Mouse (Mus musculus) liver, embryonic 14.5 days (tissue): Measurements from ENCODE around the gene Olfr1337. TPM values are rescaled to one million over a fixed set of nuclear protein-coding genes. Genes with fewer than 3 reads are reported as not detected.
"Not testable (repeated sequence)": the region's sequence is repeated elsewhere in the genome, so short reads cannot be mapped to it uniquely, and the experiment has no call there.

ENCODE experiments used
- ATAC-seq: fragments of 200-750 bp; cut with Nextera tagmentation; 2 replicates; pipeline ENCODE4 v1.8.0; 2017; ENCODE audit warnings: moderate number of reproducible peaks, mild to moderate bottlenecking, moderate library complexity; ENCODE audit not compliant: insufficient read depth
- DNase-seq, 3 experiments: peaks; one replicate each; pipeline ENCODE4 v3.0.0-alpha.2; 2012 to 2013; ENCODE audit warnings: low read depth in 3 of 3, low spot score in 3 of 3
- H3K27ac ChIP-seq: fragments of 300-500 bp; sonication (generic); 2 replicates; pipeline ENCODE4 v1.5.1; 2014; ENCODE audit warnings: moderate library complexity, mild to moderate bottlenecking, control low read depth, inconsistent platforms
- H3K27me3 ChIP-seq: fragments of 300-500 bp; sonication (generic); 2 replicates; pipeline ENCODE4 v1.6.1; 2014; ENCODE audit warnings: mild to moderate bottlenecking, low read length, moderate library complexity; ENCODE audit not compliant: control insufficient read depth, insufficient read depth
- H3K36me3 ChIP-seq: fragments of 300-500 bp; sonication (generic); replicated peaks from 2 replicates; pipeline ENCODE4 v1.6.1; 2014; ENCODE audit warnings: low read depth; ENCODE audit not compliant: control insufficient read depth, insufficient read depth
- H3K4me1 ChIP-seq, 2 experiments: fragments of 200-500 bp in 1 of 2; fragments of 300-500 bp in 1 of 2; sonication (generic) in 1 of 2; replicated peaks; 2 replicates each; pipeline ENCODE4 v1.6.1; 2012 to 2014; ENCODE audit warnings: antibody characterized with exemption in 1 of 2, inconsistent platforms in 1 of 2, low read length in 1 of 2; ENCODE audit not compliant: control insufficient read depth in 2 of 2, insufficient read depth in 2 of 2
- H3K4me2 ChIP-seq: fragments of 300-500 bp; sonication (generic); 2 replicates; pipeline ENCODE4 v1.6.1; 2014; ENCODE audit warnings: low read depth, mild to moderate bottlenecking, control low read depth, moderate library complexity
- H3K4me3 ChIP-seq, 2 experiments: fragments of 200-500 bp in 1 of 2; fragments of 300-500 bp in 1 of 2; sonication (generic) in 1 of 2; 2 replicates each; pipeline ENCODE4 v1.5.1; 2012 to 2014; ENCODE audit warnings: low read depth in 2 of 2, low read length in 2 of 2, mild to moderate bottlenecking in 2 of 2, control low read depth in 1 of 2, inconsistent platforms in 1 of 2, moderate library complexity in 1 of 2; ENCODE audit not compliant: insufficient read depth in 1 of 2
- H3K9ac ChIP-seq: fragments of 300-500 bp; sonication (generic); replicated peaks from 2 replicates; pipeline ENCODE4 v1.6.1; 2014; ENCODE audit warnings: mild to moderate bottlenecking, control low read depth, moderate library complexity
- H3K9me3 ChIP-seq: fragments of 300-500 bp; sonication (generic); 2 replicates; pipeline ENCODE4 v1.6.1; 2016; ENCODE audit warnings: low read length, mixed read lengths; ENCODE audit not compliant: control insufficient read depth
- CTCF ChIP-seq: IDR thresholded peaks from 2 replicates; pipeline ENCODE4 v1.5.1; 2016; ENCODE audit warnings: antibody characterized with exemption, low read depth, control low read depth
- EP300 ChIP-seq: IDR thresholded peaks from 2 replicates; pipeline ENCODE4 v1.6.1; 2016; ENCODE audit warnings: antibody characterized with exemption, low read depth
- WGBS: fragments of 180-500 bp; shearing (Covaris S2); extraction: QIAGEN DNeasy Blood & Tissue Kit; methylation state at CpG from one replicate; pipeline ENCODE4 v1.1.7; 2014; ENCODE audit not compliant: insufficient replicate concordance; 5-methylcytosine and 5-hydroxymethylcytosine counted together
- polyA plus RNA-seq, 2 experiments: library from polyadenylated mRNA; depleted of rRNA in 1 of 2; stranded (reverse) in 1 of 2; unstranded in 1 of 2; fragments of >200 nt; fragmentation: Nextera tagmentation in 1 of 2; extraction: Ambion mirVana in 1 of 2; gene quantifications; 2 replicates each; pipeline versions ENCODE4 v1.2.1 to v1.2.3; 2012 to 2014

Gene Olfr1337
- polyA plus RNA-seq (2012; rRNA removed) = not detected in 2 replicates
- polyA plus RNA-seq (2014; fragmentation: Nextera tagmentation; extraction: Ambion mirVana) = not detected in 2 replicates

DNA sequence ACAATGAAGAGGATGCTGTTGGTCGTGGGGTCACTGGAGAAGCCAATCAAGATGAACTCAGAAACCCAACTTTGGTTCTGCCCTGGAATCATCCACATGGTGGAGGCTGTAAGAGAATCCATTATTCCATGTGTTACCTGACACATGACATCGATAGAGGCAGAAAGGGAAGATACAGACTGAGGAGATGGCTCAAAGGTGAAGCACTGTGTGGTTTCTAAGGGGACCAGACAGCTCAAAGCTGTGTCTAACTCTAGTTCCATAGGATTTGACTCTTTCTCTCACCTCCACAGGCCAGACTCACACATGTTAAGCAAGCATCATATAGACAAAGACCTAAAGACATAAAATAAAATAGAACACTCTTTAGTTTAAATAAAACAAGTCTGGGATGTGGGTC, at the start of gene Olfr1337:
Gene Olfr1337, minus strand, starts transcription at position 101 of the 400 bp plus-strand sequence.
- Histone ChIP-seq H3K27me3 (no peaks in the 10 kb centered on the region), H3K4me1 (no peaks in the 10 kb centered on the region), H3K9me3 (no peaks in the 10 kb centered on the region), H3K27ac (no peak within 1 kb of the TSS), H3K9ac (no peak within 1 kb of the TSS), H3K36me3 (no peaks in the 10 kb centered on the region), H3K4me2 (no peak within 1 kb of the TSS), H3K4me3 (no peak within 1 kb of the TSS)
- ATAC-seq = no peak
- no peak for TF ChIP-seq EP300
- no peak for TF ChIP-seq CTCF
- 40% methylated on average over 2 of the region's 2 CpGs for WGBS
- DNase-seq = no peak

DNA sequence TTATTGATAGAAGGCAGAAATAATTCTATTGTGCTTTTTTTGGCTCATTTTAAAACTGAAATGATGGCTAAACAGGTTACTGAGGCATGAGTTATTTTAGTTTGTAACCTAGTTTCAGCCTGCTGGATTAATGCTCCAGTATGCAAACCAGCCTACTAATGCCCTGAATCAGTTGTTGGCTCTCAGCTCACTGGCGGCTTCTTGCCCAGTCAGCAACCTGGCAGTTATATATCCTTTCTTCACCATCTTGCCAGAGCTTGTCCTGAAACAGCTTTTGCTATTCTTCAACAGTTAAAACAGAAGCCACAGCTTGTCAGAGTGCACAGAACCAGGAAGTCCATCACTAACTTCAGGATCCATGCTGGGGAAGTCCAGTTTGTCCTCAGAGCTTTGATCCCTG, 36.5 kb upstream of the Olfr1337 start:
- DNase-seq = no peak
- H3K9me3 ChIP-seq = no peaks in the 10 kb centered on the region
- no peak overlapping the region for H3K9ac ChIP-seq
- H3K4me1 ChIP-seq = no peaks in the 10 kb centered on the region
- H3K4me2 ChIP-seq = no peak overlapping the region
- WGBS = 71% methylated on average over 1 of the region's 1 CpGs
- no peak for TF ChIP-seq EP300
- TF ChIP-seq CTCF = no peak
- no peaks in the 10 kb centered on the region for H3K36me3 ChIP-seq
- ATAC-seq = no peak
- no peaks in the 10 kb centered on the region for H3K27me3 ChIP-seq
- no peak overlapping the region for H3K4me3 ChIP-seq
- H3K27ac ChIP-seq = no peak overlapping the region

DNA sequence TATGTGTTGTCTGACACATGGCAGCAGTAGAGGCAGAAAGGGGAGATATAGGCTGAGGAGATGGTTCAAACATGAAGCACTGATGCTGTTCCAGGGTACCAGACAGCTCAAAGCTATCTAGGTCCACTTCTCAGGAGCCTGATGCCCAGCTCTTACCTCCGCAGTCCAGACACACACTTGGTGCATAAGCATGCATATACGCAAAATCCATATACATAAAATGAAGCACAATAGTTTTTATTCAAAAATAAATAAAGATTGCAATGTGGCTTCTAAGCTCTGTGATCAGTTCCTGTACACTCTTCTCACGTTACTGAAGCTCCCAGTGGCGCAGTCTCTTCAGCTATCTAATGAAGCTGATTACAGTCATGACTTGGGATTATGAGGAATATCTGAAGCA, 27.5 kb upstream of the Olfr1337 start, which contains the start of gene Olfr1335:
Gene Olfr1335, minus strand, starts transcription at position 101 of the 400 bp plus-strand sequence.
- no peaks in the 10 kb centered on the region for H3K36me3 ChIP-seq
- 66% methylated on average over 4 of the region's 4 CpGs for WGBS
- H3K4me3 ChIP-seq = no peak within 1 kb of the TSS
- no peaks in the 10 kb centered on the region for H3K4me1 ChIP-seq
- DNase-seq (no peak), ATAC-seq (no peak)
- no peak within 1 kb of the TSS for H3K9ac ChIP-seq
- no peak within 1 kb of the TSS for H3K27ac ChIP-seq
- H3K4me2 ChIP-seq = no peak within 1 kb of the TSS
- no peaks in the 10 kb centered on the region for H3K27me3 ChIP-seq
- TF ChIP-seq EP300 (no peak), CTCF (no peak)
- H3K9me3 ChIP-seq = no peaks in the 10 kb centered on the region

DNA sequence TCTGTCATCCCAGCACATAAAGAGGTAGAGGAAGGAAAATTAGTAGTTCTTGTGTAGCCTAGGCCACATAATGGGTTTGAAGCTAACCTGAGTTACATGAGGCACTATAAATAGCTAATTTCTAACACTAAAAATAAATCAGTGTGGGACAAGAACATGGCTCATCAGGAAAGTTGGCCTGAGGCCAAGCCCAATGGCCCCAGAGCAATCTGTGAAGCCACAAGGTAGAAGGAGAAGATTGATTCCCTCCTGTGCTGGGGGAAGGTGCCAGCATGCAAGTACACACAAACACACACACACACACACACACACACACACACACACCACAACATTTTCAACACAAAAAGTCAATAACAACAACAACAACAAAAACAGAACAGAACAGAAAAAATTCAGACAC, 10.4 kb upstream of the Olfr1337 start:
- not testable (repeated sequence) for DNase-seq, ATAC-seq, H3K4me2 ChIP-seq, H3K27ac ChIP-seq, H3K9me3 ChIP-seq, H3K36me3 ChIP-seq, H3K27me3 ChIP-seq, H3K4me3 ChIP-seq, H3K4me1 ChIP-seq, H3K9ac ChIP-seq

DNA sequence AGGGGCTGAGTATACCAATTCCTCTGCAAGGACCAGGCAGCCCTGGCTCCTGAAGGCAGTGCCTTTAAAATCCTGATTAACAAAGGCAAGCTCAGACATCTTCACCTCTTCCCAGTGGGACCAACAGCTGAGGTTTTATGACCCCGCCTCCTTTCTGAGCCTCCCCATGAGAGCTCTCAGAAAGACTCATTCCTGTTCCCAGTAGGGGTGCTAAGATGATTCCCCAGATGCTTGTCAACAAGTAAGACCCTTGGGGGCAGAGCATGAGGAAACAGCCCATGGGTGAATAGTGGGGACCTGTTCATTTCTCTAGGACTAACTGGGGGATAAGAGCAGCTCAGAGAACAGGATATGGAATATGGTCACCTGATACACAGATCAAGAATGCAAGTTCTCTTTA, 23.7 kb downstream of the Olfr1337 start, which contains the start of gene Olfr1338:
Gene Olfr1338, minus strand, starts transcription at position 101 of the 400 bp plus-strand sequence.
- TF ChIP-seq EP300 = no peak
- TF ChIP-seq CTCF = no peak
- DNase-seq (no peak), ATAC-seq (no peak)
- WGBS = 50% methylated on average over 1 of the region's 1 CpGs
- Histone ChIP-seq H3K27me3 (no peaks in the 10 kb centered on the region), H3K36me3 (no peaks in the 10 kb centered on the region), H3K4me1 (no peaks in the 10 kb centered on the region), H3K27ac (no peak within 1 kb of the TSS), H3K4me3 (no peak within 1 kb of the TSS), H3K9ac (no peak within 1 kb of the TSS), H3K9me3 (no peaks in the 10 kb centered on the region), H3K4me2 (no peak within 1 kb of the TSS)
